Mouse (Mus musculus) midbrain, embryonic 10.5 days (tissue): Measurements from ENCODE around the gene Hist1h3b. TPM values are rescaled to one million over a fixed set of nuclear protein-coding genes. Genes with fewer than 3 reads are reported as not detected.
A peak's percentile ranks its signal among the peaks of the same experiment; 100 is the strongest.
"Not testable (repeated sequence)": the region's sequence is repeated elsewhere in the genome, so short reads cannot be mapped to it uniquely, and the experiment has no call there.

ENCODE experiments used
- DNase-seq: peaks from one replicate; pipeline ENCODE4 v3.0.0-alpha.2; 2017; ENCODE audit warnings: low spot score
- H3K27ac ChIP-seq: fragments of 300-500 bp; sonication (generic); replicated peaks from 2 replicates; pipeline ENCODE4 v1.5.1; 2016; ENCODE audit warnings: mild to moderate bottlenecking
- H3K27me3 ChIP-seq: fragments of 300-500 bp; sonication (generic); 2 replicates; pipeline ENCODE4 v1.6.1; 2016; ENCODE audit warnings: low read depth, mild to moderate bottlenecking; ENCODE audit not compliant: poor library complexity, severe bottlenecking
- H3K36me3 ChIP-seq: fragments of 300-500 bp; sonication (generic); 2 replicates; pipeline ENCODE4 v1.6.1; 2016; ENCODE audit warnings: mild to moderate bottlenecking, moderate library complexity
- H3K4me1 ChIP-seq: fragments of 300-500 bp; sonication (generic); 2 replicates; pipeline ENCODE4 v1.6.1; 2016
- H3K4me3 ChIP-seq: fragments of 300-500 bp; sonication (generic); 2 replicates; pipeline ENCODE4 v1.5.1; 2016; ENCODE audit warnings: mild to moderate bottlenecking, moderate library complexity
- H3K9me3 ChIP-seq: fragments of 300-500 bp; sonication (generic); replicated peaks from 2 replicates; pipeline ENCODE4 v1.6.1; 2016; ENCODE audit warnings: mild to moderate bottlenecking
- WGBS: fragments of 180-500 bp; shearing (Covaris S2); methylation state at CpG from one replicate; pipeline ENCODE4 v1.1.7; 2016; 5-methylcytosine and 5-hydroxymethylcytosine counted together
- polyA plus RNA-seq: library from polyadenylated mRNA; unstranded; fragments of >200 nt; fragmentation: Nextera tagmentation; extraction: Ambion mirVana; gene quantifications from 2 replicates; pipeline ENCODE4 v1.2.1, GENCODE M21; 2016

Gene Hist1h3b
- polyA plus RNA-seq, 1 experiment from 2014 or later = 11.3 TPM

DNA sequence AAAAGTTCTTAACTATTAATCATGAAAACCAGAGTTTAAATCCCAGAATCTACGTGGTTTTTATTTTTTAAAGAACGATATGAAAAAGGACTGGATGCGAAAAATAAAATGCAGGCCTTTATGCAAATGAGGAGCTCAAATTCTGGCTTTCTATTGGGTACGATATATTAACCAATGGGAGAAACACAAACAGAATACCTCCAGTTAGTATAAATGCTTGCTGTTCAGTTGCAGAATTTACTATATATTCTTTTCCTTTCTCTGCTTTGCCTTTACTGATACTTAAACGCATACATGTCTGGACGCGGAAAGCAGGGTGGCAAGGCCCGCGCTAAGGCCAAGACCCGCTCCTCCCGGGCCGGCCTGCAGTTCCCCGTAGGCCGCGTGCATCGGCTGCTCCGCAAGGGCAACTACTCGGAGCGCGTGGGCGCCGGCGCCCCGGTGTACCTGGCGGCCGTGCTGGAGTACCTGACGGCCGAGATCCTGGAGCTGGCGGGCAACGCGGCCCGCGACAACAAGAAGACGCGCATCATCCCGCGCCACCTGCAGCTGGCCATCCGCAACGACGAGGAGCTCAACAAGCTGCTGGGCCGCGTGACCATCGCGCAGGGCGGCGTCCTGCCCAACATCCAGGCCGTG lies 1.1 kb upstream of the Hist1h3b start, which contains the start of gene Hist1h2ab:
TSS of gene Hist1h2ab (plus strand) at position 288 of the 639 bp plus-strand sequence.
- not testable (repeated sequence) for H3K36me3 ChIP-seq, H3K27me3 ChIP-seq, H3K9me3 ChIP-seq
- Histone ChIP-seq H3K4me1 (peaks cover 29% of the 10 kb centered on the region), H3K27ac (peak within 1 kb of the TSS; percentile 97), H3K4me3 (peak within 1 kb of the TSS; percentile 54)
- peak; percentile 81 for DNase-seq
- 1% methylated on average over 35 of the region's 47 CpGs for WGBS

DNA sequence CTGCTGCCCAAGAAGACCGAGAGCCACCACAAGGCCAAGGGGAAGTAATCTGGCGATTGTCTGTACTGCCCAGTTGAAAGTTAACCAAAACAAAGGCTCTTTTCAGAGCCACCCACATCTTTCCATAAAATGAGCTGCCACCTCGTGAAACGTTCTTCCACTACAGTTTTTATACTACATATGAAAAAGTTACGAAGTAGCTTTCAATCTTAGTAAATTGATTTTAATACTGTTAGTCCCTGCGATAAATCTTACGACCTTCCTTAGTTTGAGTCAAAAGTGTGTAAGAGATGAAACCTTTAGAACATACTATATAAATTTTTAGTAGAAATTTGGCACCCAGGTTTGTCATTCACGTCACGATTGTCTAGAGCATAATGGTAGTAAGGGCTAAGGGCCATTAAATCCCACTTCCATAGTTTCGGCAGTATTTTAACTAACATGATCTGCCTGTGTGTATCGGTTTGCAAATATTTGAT lies 550 bp upstream of the Hist1h3b start:
- no peaks in the 10 kb centered on the region for H3K36me3 ChIP-seq
- H3K4me1 ChIP-seq = peaks cover 29% of the 10 kb centered on the region
- peak overlapping the region; percentile 54 for H3K4me3 ChIP-seq
- peak overlapping the region; percentile 97 for H3K27ac ChIP-seq
- no peak for DNase-seq
- H3K9me3 ChIP-seq = no peaks in the 10 kb centered on the region
- WGBS = under 1% methylated on average over 11 of the region's 11 CpGs
- no peaks in the 10 kb centered on the region for H3K27me3 ChIP-seq

DNA sequence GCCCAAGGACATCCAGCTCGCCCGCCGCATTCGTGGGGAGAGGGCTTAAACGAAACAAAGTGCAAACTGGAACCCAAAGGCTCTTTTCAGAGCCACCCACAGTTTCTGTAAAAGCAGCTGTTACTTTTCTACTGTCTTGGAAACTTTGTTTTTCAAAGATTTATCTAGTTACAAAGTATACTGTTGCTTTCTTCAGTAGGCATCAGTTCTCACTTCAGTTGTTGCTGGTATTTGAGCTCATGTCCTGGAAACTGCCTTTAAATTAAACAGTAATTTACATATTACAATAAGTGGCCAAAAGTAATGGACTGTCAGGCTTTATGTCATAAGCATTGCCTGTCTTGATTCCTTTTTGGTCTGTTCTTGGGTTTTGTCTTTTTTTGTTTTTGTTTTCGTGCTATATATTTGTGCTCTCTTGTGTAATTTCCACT lies 690 bp downstream of the Hist1h3b start:
- Histone ChIP-seq H3K27ac (peak overlapping the region; percentile 92), H3K36me3 (no peaks in the 10 kb centered on the region), H3K9me3 (no peaks in the 10 kb centered on the region), H3K4me1 (peaks cover 27% of the 10 kb centered on the region), H3K27me3 (no peaks in the 10 kb centered on the region), H3K4me3 (peak overlapping the region; percentile 51)
- no peak for DNase-seq
- WGBS = 2% methylated on average over 6 of the region's 6 CpGs

DNA sequence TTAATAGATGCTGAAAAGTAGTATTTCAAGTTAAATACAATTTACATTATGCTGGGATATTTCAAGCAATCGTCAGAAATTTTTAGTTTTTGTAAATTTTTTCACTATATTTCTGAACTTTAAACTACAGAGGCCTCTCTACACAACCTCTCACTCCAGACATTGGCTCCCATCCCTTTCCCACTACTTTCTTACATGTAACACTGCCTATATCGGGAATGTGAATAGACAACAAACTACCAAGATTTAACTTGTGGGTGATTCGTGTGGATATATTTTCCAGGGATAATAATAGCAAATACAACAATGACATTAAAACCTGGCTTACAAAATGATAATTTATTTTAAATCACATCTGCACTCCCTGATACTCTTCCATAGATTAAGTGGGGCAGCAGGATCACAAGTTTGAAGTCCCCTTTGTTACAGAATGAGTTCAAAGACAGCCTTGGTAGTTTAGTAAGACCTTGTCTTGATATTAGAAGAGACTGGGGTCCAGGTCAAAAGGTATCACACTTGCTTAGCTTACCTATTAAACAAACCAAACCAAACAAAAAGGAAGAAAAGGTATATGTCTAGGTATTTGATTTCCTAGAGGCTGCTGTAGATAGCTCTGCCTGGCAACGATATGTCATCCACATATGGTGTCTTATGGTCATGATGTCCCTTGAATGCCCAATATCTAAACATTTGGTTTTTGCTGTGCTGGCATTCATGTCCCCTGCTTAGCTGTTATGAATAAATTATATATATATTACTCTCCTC lies 1.4 kb downstream of the Hist1h3b start:
- WGBS = 63% methylated on average over 4 of the region's 4 CpGs
- H3K27me3 ChIP-seq = no peaks in the 10 kb centered on the region
- no peaks in the 10 kb centered on the region for H3K9me3 ChIP-seq
- H3K36me3 ChIP-seq = no peaks in the 10 kb centered on the region
- peak overlapping the region; percentile 92 for H3K27ac ChIP-seq
- H3K4me3 ChIP-seq = peak overlapping the region; percentile 51
- no peak for DNase-seq
- peaks cover 23% of the 10 kb centered on the region for H3K4me1 ChIP-seq

DNA sequence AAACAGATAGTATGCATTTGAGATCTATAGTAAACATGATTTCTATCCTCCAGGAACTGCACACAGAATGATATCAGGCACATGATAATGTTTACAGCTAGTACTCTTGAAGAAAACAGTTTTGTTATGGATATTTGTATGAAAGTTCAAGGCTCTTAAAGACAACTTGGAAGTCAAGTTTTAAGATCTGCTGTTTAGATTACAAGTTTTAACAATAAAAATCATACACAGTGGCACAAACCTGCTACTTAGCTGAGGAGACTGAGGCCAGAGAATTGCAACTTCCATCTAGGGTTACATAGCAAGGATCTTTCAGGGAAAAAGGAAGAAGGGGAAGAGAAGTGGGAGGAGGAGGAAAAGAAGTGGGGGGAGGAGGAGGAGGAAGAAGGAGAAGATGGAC lies 2.9 kb downstream of the Hist1h3b start:
- H3K27ac ChIP-seq = peak overlapping the region; percentile 92
- DNase-seq = no peak

DNA sequence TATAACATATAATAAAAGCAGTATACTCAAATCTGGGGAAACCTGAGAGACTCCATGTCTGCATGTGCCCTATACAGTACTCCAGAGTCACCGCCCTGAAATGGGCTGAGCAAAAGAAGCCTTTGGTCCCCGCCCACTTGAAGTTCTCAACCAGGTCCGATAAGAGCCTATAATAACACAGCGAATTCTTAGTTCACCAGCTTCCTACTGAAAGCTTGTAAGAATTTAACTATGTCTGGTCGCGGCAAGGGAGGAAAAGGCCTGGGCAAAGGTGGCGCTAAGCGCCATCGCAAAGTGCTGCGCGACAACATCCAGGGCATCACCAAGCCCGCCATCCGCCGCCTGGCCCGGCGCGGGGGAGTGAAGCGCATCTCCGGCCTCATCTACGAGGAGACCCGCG lies 4.7 kb downstream of the Hist1h3b start, which contains the start of gene Hist1h4b:
TSS of gene Hist1h4b (plus strand) at position 224 of the 400 bp plus-strand sequence.
- H3K4me3 ChIP-seq = peak within 1 kb of the TSS; percentile 53
- no peaks in the 10 kb centered on the region for H3K27me3 ChIP-seq
- peak; percentile 89 for DNase-seq
- H3K36me3 ChIP-seq = no peaks in the 10 kb centered on the region
- no peaks in the 10 kb centered on the region for H3K9me3 ChIP-seq
- H3K27ac ChIP-seq = peak within 1 kb of the TSS; percentile 92
- H3K4me1 ChIP-seq = peaks cover 36% of the 10 kb centered on the region
- under 1% methylated on average over 20 of the region's 22 CpGs for WGBS

More for the DNA sequence above, 2.9 kb downstream of the Hist1h3b start:
- no peaks in the 10 kb centered on the region for H3K36me3 ChIP-seq
- H3K27me3 ChIP-seq = no peaks in the 10 kb centered on the region
- peaks cover 28% of the 10 kb centered on the region for H3K4me1 ChIP-seq
- H3K4me3 ChIP-seq = no peak overlapping the region
- H3K9me3 ChIP-seq = no peaks in the 10 kb centered on the region

DNA sequence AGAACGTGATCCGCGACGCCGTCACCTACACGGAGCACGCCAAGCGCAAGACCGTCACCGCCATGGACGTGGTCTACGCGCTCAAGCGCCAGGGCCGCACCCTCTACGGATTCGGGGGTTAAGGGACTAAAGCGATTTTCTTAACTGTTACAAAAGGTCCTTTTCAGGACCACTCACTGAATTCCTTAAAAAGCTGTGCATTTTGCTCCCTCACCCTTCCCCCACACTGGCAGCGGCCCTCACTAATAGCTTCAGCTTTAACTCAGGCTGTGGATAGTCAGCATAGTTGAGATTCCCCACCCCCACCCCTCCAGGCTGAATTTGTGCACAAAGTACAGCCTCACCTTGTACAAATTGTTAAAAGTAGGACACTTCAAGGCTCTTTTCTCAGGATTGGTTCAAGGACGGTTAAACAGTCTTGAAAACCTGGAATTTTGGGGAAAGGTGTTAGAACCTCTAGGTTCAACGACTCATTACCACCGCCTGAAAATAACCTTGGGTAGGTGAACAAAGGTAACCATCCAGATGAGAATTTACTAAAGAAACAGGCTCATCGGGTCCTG lies 5.2 kb downstream of the Hist1h3b start:
- Histone ChIP-seq H3K4me3 (peak overlapping the region; percentile 53), H3K27ac (peak overlapping the region; percentile 92), H3K4me1 (peaks cover 36% of the 10 kb centered on the region), H3K9me3 (no peaks in the 10 kb centered on the region), H3K36me3 (no peaks in the 10 kb centered on the region), H3K27me3 (no peaks in the 10 kb centered on the region)
- under 1% methylated on average over 23 of the region's 23 CpGs for WGBS
- peak; percentile 63 for DNase-seq

DNA sequence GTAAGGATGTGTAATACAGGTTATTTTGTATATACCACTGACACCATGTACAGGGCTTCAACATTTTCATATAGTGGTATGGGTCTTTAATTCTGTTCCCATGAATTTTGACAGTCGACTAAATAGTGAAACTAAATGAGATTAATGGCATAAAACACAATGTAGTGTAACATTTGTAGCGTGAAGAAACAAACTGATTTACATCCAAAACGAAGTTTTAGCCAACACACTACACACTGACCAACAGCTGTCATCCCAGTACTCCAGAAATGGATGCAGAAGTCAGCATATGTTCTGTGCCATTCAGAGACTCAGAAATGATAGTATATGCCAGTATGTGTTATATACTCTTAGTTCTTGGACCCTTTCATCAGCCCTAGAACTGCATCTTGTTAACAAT lies 5.9 kb downstream of the Hist1h3b start:
- DNase-seq = no peak

DNA sequence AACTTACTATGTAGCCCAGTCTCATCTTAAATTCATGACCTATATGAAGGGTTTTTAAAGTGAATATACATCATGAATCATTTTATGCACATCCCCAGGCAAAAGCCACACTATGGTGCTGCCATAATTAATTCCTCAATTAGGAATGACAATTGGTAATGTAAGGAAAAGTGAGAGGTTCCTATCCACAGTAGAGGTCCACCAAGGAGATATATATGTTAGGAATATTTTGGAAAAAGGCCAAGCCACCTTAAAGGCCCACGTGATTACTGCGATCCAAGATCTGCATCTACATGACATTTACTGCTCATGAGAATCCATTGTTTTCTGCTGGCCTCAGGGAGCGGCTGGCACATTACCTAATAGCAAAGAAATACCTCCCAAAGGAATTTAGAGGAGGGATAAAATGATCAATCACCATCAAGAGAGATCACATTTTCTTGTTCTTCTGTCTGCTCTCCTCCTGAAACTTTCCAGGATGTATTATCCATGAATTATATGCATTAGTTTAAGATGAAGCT lies 7.2 kb downstream of the Hist1h3b start:
- H3K27me3 ChIP-seq = no peaks in the 10 kb centered on the region
- H3K27ac ChIP-seq = peak overlapping the region; percentile 92
- H3K9me3 ChIP-seq = no peaks in the 10 kb centered on the region
- H3K36me3 ChIP-seq = no peaks in the 10 kb centered on the region
- WGBS = 81% methylated on average over 3 of the region's 3 CpGs
- H3K4me1 ChIP-seq = peaks cover 40% of the 10 kb centered on the region
- DNase-seq = no peak
- H3K4me3 ChIP-seq = peak overlapping the region; percentile 69; the same call in 1 of the 2 replicates

More for the DNA sequence above, 5.9 kb downstream of the Hist1h3b start:
- H3K27me3 ChIP-seq = no peaks in the 10 kb centered on the region
- 44% methylated on average over 3 of the region's 3 CpGs for WGBS
- H3K27ac ChIP-seq = peak overlapping the region; percentile 92
- peak overlapping the region; percentile 53; the same call in 1 of the 2 replicates for H3K4me3 ChIP-seq
- peaks cover 32% of the 10 kb centered on the region for H3K4me1 ChIP-seq
- H3K36me3 ChIP-seq = no peaks in the 10 kb centered on the region
- H3K9me3 ChIP-seq = no peaks in the 10 kb centered on the region

DNA sequence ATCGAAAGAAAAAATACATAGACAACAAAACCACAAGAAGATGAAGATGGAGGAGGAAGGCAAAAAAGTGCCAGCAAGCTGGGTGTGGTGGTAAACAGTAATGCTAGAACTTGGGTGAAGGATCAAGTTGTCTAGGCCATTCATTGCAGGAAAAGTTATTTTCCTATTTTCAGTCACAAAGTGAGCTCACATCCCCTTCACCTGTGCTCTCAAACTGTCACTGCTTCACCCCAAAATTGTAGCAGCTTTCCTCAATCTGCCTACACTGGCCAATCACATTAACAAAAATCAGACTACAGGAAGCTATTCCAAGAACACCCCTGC lies 7.8 kb downstream of the Hist1h3b start:
- 70% methylated on average over 1 of the region's 1 CpGs for WGBS
- no peaks in the 10 kb centered on the region for H3K27me3 ChIP-seq
- H3K9me3 ChIP-seq = no peaks in the 10 kb centered on the region
- H3K4me3 ChIP-seq = peak overlapping the region; percentile 69
- H3K27ac ChIP-seq = peak overlapping the region; percentile 92
- DNase-seq = no peak
- peaks cover 46% of the 10 kb centered on the region for H3K4me1 ChIP-seq
- no peaks in the 10 kb centered on the region for H3K36me3 ChIP-seq

DNA sequence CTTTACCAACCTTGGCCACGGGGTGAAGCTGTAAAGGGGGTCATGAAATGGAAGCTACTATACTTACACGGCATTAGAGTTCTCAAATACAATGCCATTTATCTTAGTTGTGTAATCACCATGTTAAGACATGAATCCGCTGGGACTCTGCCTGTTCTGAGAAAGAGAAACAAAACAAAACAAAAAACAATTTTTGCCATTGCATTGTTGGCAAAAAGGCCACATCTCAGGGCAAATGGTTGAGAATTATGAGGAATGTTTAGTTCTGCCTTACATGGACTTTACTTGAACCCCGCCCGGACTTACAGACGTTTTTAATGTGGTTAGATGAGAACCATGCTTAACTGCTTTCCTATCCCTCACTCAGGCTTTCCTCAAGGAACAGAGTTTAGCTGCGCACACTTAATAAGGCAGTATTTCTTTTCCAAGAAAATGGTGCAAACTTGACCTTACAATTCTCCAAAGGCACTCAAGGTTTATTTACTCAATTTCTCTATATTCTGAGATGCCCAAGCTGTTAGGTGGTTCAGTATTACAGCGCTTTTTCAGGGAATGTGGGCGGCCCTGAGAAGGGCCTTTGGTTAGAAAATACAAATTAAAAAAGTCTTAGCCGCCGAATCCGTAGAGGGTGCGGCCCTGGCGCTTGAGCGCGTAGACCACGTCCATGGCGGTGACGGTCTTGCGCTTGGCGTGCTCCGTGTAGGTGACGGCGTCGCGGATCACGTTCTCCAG lies 8.3 kb downstream of the Hist1h3b start:
- no peaks in the 10 kb centered on the region for H3K27me3 ChIP-seq
- H3K4me3 ChIP-seq = peak overlapping the region; percentile 69
- no peaks in the 10 kb centered on the region for H3K9me3 ChIP-seq
- peak; percentile 50 for DNase-seq
- H3K36me3 ChIP-seq = no peaks in the 10 kb centered on the region
- under 1% methylated on average over 22 of the region's 27 CpGs for WGBS
- peaks cover 50% of the 10 kb centered on the region for H3K4me1 ChIP-seq
- peak overlapping the region; percentile 92 for H3K27ac ChIP-seq
